Mouse (Mus musculus) ES-Bruce4 (cell line): Measurements from ENCODE around the gene Pepd.

Experiments
- EP300 ChIP-seq: IDR thresholded peaks from 2 replicates; pipeline ENCODE4 v1.6.1; 2011; ENCODE audit warnings: low read depth, low read length; ENCODE audit not compliant: insufficient read depth
- POLR2A ChIP-seq: IDR thresholded peaks from one replicate; pipeline ENCODE4 v1.8.1; 2011; ENCODE audit warnings: low read length; ENCODE audit not compliant: insufficient read depth

GRCm38 (mm10) chr7:34954548-34954947, 42.4 kb downstream of the Pepd start:
- TF ChIP-seq EP300 (no peak), POLR2A (no peak)
